Mouse (Mus musculus) heart, embryonic 11.5 days (tissue): ENCODE results near the gene Ncapd3. TPM values are rescaled to one million over a fixed set of nuclear protein-coding genes. Genes with fewer than 3 reads are reported as not detected.

Source experiments
- ATAC-seq: fragments of 200-750 bp; cut with Nextera tagmentation; replicated peaks from 2 replicates; pipeline ENCODE4 v1.8.0; 2017; ENCODE audit warnings: moderate library complexity; ENCODE audit not compliant: insufficient number of reproducible peaks, low FRiP score, low TSS enrichment
- H3K27ac ChIP-seq: fragments of 300-500 bp; sonication (generic); 2 replicates; pipeline ENCODE4 v1.5.1; 2014; ENCODE audit warnings: mild to moderate bottlenecking, low read depth, low read length
- H3K27me3 ChIP-seq: fragments of 300-500 bp; sonication (generic); 2 replicates; pipeline ENCODE4 v1.6.1; 2014; ENCODE audit warnings: mild to moderate bottlenecking, low read length, mixed read lengths; ENCODE audit not compliant: control insufficient read depth, insufficient read depth
- H3K36me3 ChIP-seq: fragments of 300-500 bp; sonication (generic); 2 replicates; pipeline ENCODE4 v1.6.1; 2014; ENCODE audit warnings: mild to moderate bottlenecking, low read length, moderate library complexity, mixed read lengths; ENCODE audit not compliant: control insufficient read depth, insufficient read depth
- H3K4me1 ChIP-seq: fragments of 300-500 bp; sonication (generic); 2 replicates; pipeline ENCODE4 v1.6.1; 2014; ENCODE audit warnings: low read length; ENCODE audit not compliant: control insufficient read depth, insufficient read depth
- H3K4me2 ChIP-seq: fragments of 300-500 bp; sonication (generic); 2 replicates; pipeline ENCODE4 v1.6.1; 2014; ENCODE audit warnings: mild to moderate bottlenecking, moderate library complexity
- H3K4me3 ChIP-seq: fragments of 300-500 bp; sonication (generic); 2 replicates; pipeline ENCODE4 v1.5.1; 2014; ENCODE audit warnings: low read depth, low read length
- H3K9ac ChIP-seq: fragments of 300-500 bp; sonication (generic); 2 replicates; pipeline ENCODE4 v1.6.1; 2014; ENCODE audit warnings: mild to moderate bottlenecking, low read depth, low read length, moderate library complexity
- H3K9me3 ChIP-seq: fragments of 300-500 bp; sonication (generic); replicated peaks from 2 replicates; pipeline ENCODE4 v1.6.1; 2016; ENCODE audit warnings: low read length; ENCODE audit not compliant: control insufficient read depth
- WGBS: fragments of 180-500 bp; shearing (Covaris S2); extraction: QIAGEN DNeasy Blood & Tissue Kit; methylation state at CpG from one replicate; pipeline ENCODE4 v1.1.7; 2014; ENCODE audit not compliant: insufficient replicate concordance; 5-methylcytosine and 5-hydroxymethylcytosine counted together
- polyA plus RNA-seq: library from polyadenylated mRNA; unstranded; fragments of >200 nt; fragmentation: Nextera tagmentation; extraction: Ambion mirVana; gene quantifications from 2 replicates; pipeline ENCODE4 v1.2.1, GENCODE M21; 2014

Ncapd3 gene
- polyA plus RNA-seq, 1 experiment from 2014 or later = 23.7 TPM

- H3K36me3 ChIP-seq = no peaks in the 10 kb centered on the region; the same call in 1 of the 2 replicates
- no peaks in the 10 kb centered on the region for H3K9me3 ChIP-seq
- H3K27ac ChIP-seq = no peak overlapping the region
- H3K4me3 ChIP-seq = no peak overlapping the region
- no peak overlapping the region for H3K4me2 ChIP-seq
- peaks cover 29% of the 10 kb centered on the region for H3K4me1 ChIP-seq
- H3K27me3 ChIP-seq = no peaks in the 10 kb centered on the region
- ATAC-seq = no peak
- 59% methylated on average over 4 of the region's 4 CpGs for WGBS
- H3K9ac ChIP-seq = no peak overlapping the region
Observed at GRCm38 (mm10) chr9:27144271-27144840, 114.4 kb downstream of the Ncapd3 start.

Other genes with a start within 250 kb of the Ncapd3 start
- 1.2 and 1.3 TPM in 2 replicates for gene Glb1l2, start 223.7 kb upstream of the Ncapd3 start, polyA plus RNA-seq
- not detected in 2 replicates for gene Glb1l3, start 169.3 kb upstream of the Ncapd3 start, polyA plus RNA-seq
- gene Gm1110, start 107.1 kb upstream of the Ncapd3 start, polyA plus RNA-seq = 0.08 and 0.16 TPM in 2 replicates
- gene Acad8, start 30.6 kb upstream of the Ncapd3 start, polyA plus RNA-seq = 32.5 and 35.1 TPM in 2 replicates
- gene Thyn1, start 30.5 kb upstream of the Ncapd3 start, polyA plus RNA-seq = 111 TPM in 2 replicates
- 24.3 and 25.5 TPM in 2 replicates for gene Vps26b, start 110 bp upstream of the Ncapd3 start, polyA plus RNA-seq
- gene Jam3, start 125.2 kb downstream of the Ncapd3 start, polyA plus RNA-seq = 50.1 and 56.1 TPM in 2 replicates